Mouse (Mus musculus): ENCODE data around the gene H1foo. TPM values are rescaled to one million over a fixed set of nuclear protein-coding genes. Genes with fewer than 3 reads are reported as not detected.

The H1foo gene
- total and polyA plus RNA-seq, 3 experiments, result not detected

DNA sequence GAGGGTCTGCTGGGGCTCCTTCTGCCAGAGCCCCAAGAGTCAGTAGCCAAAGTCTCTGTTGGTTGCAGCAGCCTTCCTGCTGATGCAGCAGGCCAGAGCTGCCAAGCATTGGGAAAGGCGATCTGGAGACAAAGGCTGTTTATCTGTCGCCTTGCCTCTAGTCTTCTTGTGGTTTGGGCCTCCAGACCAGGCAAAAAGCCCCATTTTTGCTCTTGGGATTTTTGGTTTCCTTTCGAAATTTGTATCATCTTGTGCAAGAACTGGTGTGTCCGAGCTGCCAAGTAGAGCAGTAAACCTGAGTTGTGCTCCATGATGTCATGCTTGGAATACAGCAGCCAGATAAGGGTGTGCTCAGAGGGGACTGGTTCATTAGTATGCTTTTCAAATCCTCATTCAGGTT, 47.6 kb upstream of the H1foo start:
- no peak overlapping the region for H3K27ac ChIP-seq (ENCODE audit: control insufficient read depth, low read depth, low read length)

DNA sequence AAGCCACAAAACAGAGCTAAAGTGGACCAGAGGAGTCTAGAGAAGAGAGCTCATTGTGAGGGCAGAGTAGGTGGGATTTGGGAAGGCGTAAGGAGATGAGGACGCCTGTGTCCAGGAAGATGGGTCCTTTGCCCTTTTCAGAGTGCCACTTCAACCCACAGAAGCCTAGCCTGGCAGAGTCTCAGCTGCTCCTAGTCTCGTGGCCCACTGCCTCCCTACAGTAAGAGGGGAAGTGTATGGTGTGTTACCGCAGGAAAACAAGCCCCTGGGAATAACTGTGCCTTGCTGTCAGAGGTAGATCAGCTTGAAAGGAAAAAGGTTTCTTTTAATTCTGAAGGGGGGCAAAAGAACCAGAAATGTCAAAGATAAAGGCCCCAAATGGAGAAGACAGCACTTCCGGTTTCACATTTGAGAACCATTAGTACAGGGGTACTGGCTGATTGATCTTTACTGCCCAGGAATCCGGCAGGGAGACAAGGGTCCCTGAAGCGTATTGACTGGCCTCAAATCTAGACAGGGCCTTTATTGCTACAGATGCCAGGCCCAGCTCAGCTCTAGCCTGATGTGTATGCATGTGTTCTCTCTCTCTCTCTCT, 46.7 kb upstream of the H1foo start:
- no peak overlapping the region for H3K27ac ChIP-seq (ENCODE audit: control insufficient read depth, low read depth, low read length)
- H3K27me3 ChIP-seq (ENCODE audit: control insufficient read depth in 1 of 2, insufficient read depth in 2 of 2, low read length in 2 of 2), result no peaks in the 10 kb centered on the region
- H3K36me3 ChIP-seq (ENCODE audit: control insufficient read depth in 1 of 2, insufficient read depth in 2 of 2, low read length in 2 of 2), result 0 out of 4 replicates have a peak, but pooled peaks cover 0 to 3% of the 10 kb centered on the region in 2 experiments
- H3K9ac ChIP-seq (ENCODE audit: control insufficient read depth, low read depth, low read length, poor library complexity, severe bottlenecking), result no peak overlapping the region
- H3K9me3 ChIP-seq (replicated peaks; ENCODE audit: insufficient read depth, low read length), result no peaks in the 10 kb centered on the region
- H3K4me1 ChIP-seq (ENCODE audit: control insufficient read depth in 1 of 2, insufficient read depth in 2 of 2, low read length in 2 of 2), result no peaks in the 10 kb centered on the region
- H3K79me2 ChIP-seq (ENCODE audit: control insufficient read depth, insufficient read depth, low read length, poor library complexity), result no peaks in the 10 kb centered on the region
- no peak for DNase-seq (ENCODE audit: low read depth, low spot score)
- H3K4me3 ChIP-seq (ENCODE audit: control insufficient read depth in 1 of 2, insufficient read depth in 1 of 2, low read depth in 2 of 2, low read length in 2 of 2), result no peak overlapping the region
- TF ChIP-seq GATA1 (IDR thresholded peaks at IDR 0.05; ENCODE audit: low read depth, low read length), result no peak
- no peak for TF ChIP-seq POLR2AphosphoS5 (IDR thresholded peaks at IDR 0.05; ENCODE audit: borderline replicate concordance, low read depth, low read length)
- TF ChIP-seq MXI1 (IDR thresholded peaks at IDR 0.05; ENCODE audit: low read depth, low read length), result no peak
- no peak for TF ChIP-seq E2F4 (IDR thresholded peaks at IDR 0.05; ENCODE audit: borderline replicate concordance, low read depth, low read length)
- TF ChIP-seq RCOR1 (IDR thresholded peaks at IDR 0.05; ENCODE audit: low read depth, low read length), result no peak
- TF ChIP-seq RAD21 (IDR thresholded peaks at IDR 0.05; ENCODE audit: low read depth, low read length), result no peak
- TF ChIP-seq CTCF (IDR thresholded peaks at IDR 0.05 in 2 of 3, conservative IDR thresholded peaks at IDR 0.05 in 1 of 3; ENCODE audit: control insufficient read depth in 1 of 3, insufficient read depth in 1 of 3, low read depth in 2 of 3, low read length in 3 of 3, poor library complexity in 1 of 3, severe bottlenecking in 1 of 3), result no peak

More for the DNA sequence above, 47.6 kb upstream of the H1foo start:
- TF ChIP-seq SMC3 (IDR thresholded peaks at IDR 0.05; ENCODE audit: low read depth, low read length), result no peak
- TF ChIP-seq EP300 (IDR thresholded peaks at IDR 0.05; ENCODE audit: low read depth in 1 of 2, low read length in 2 of 2), result no peak
- no peak for TF ChIP-seq ZC3H11A (IDR thresholded peaks at IDR 0.05; ENCODE audit: low read depth, low read length)
- TF ChIP-seq KAT2A (conservative IDR thresholded peaks at IDR 0.05; ENCODE audit: low read depth, low read length), result no peak
- TF ChIP-seq GABPA (IDR thresholded peaks at IDR 0.05; ENCODE audit: low read depth, low read length), result no peak
- DNase-seq (ENCODE audit: low read depth, low spot score), result no peak
- H3K4me3 ChIP-seq (ENCODE audit: control insufficient read depth in 1 of 2, insufficient read depth in 1 of 2, low read depth in 2 of 2, low read length in 2 of 2), result no peak overlapping the region
- H3K27me3 ChIP-seq (ENCODE audit: control insufficient read depth in 1 of 2, insufficient read depth in 2 of 2, low read length in 2 of 2), result no peaks in the 10 kb centered on the region
- H3K79me2 ChIP-seq (ENCODE audit: control insufficient read depth, insufficient read depth, low read length, poor library complexity), result no peaks in the 10 kb centered on the region
- H3K36me3 ChIP-seq (ENCODE audit: control insufficient read depth in 1 of 2, insufficient read depth in 2 of 2, low read length in 2 of 2), result 0 out of 4 replicates have a peak, but pooled peaks cover 0 to 3% of the 10 kb centered on the region in 2 experiments
- H3K4me1 ChIP-seq (ENCODE audit: control insufficient read depth in 1 of 2, insufficient read depth in 2 of 2, low read length in 2 of 2), result no peaks in the 10 kb centered on the region
- H3K9ac ChIP-seq (ENCODE audit: control insufficient read depth, low read depth, low read length, poor library complexity, severe bottlenecking), result no peak overlapping the region
- H3K9me3 ChIP-seq (replicated peaks; ENCODE audit: insufficient read depth, low read length), result no peaks in the 10 kb centered on the region

DNA sequence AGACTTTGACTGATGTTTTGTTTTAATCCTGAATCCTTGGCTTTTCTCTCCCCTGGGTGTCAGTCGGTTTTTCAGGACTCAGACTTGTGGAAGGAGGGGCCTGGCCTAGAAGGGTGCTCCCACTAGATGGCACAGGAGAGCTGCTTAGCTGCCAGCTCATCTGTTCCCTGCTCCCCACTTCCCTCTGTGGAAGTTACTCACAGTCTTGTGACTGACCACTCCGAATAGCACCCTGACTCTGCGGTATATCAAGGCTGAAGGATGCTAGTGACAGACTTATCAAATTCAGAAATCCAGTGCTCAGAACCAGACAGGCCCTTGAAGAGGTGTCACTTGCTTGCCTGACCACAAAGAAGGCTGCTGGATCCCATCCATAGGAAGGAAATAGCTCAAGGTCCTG, 43.7 kb upstream of the H1foo start:
- Histone ChIP-seq H3K4me3 (ENCODE audit: control insufficient read depth in 1 of 2, insufficient read depth in 1 of 2, low read depth in 2 of 2, low read length in 2 of 2) (no peak overlapping the region), H3K27me3 (ENCODE audit: control insufficient read depth in 1 of 2, insufficient read depth in 2 of 2, low read length in 2 of 2) (no peaks in the 10 kb centered on the region), H3K36me3 (ENCODE audit: control insufficient read depth in 1 of 2, insufficient read depth in 2 of 2, low read length in 2 of 2) (0 out of 4 replicates have a peak, but pooled peaks cover 0 to 3% of the 10 kb centered on the region in 2 experiments), H3K9me3 (replicated peaks; ENCODE audit: insufficient read depth, low read length) (no peaks in the 10 kb centered on the region), H3K79me2 (ENCODE audit: control insufficient read depth, insufficient read depth, low read length, poor library complexity) (no peaks in the 10 kb centered on the region), H3K4me1 (ENCODE audit: control insufficient read depth in 1 of 2, insufficient read depth in 2 of 2, low read length in 2 of 2) (no peaks in the 10 kb centered on the region), H3K27ac (ENCODE audit: control insufficient read depth, low read depth, low read length) (no peak overlapping the region), H3K9ac (ENCODE audit: control insufficient read depth, low read depth, low read length, poor library complexity, severe bottlenecking) (no peak overlapping the region)
- TF ChIP-seq ZKSCAN1 (IDR thresholded peaks at IDR 0.05; ENCODE audit: low read depth, low read length) (no peak), MAZ (IDR thresholded peaks at IDR 0.05; ENCODE audit: low read depth, low read length) (no peak), POLR2A (IDR thresholded peaks at IDR 0.05; ENCODE audit: control insufficient read depth in 1 of 2, insufficient read depth in 1 of 2, low read depth in 1 of 2, low read length in 2 of 2, poor library complexity in 1 of 2) (no peak), MAFK (IDR thresholded peaks at IDR 0.05; ENCODE audit: borderline replicate concordance, low read depth, low read length) (no peak), KAT2A (conservative IDR thresholded peaks at IDR 0.05; ENCODE audit: low read depth, low read length) (no peak), SMC3 (IDR thresholded peaks at IDR 0.05; ENCODE audit: low read depth, low read length) (peak; percentile 92), ZC3H11A (IDR thresholded peaks at IDR 0.05; ENCODE audit: low read depth, low read length) (peak; percentile 70), CTCF (IDR thresholded peaks at IDR 0.05 in 2 of 3, conservative IDR thresholded peaks at IDR 0.05 in 1 of 3; ENCODE audit: control insufficient read depth in 1 of 3, insufficient read depth in 1 of 3, low read depth in 2 of 3, low read length in 3 of 3, poor library complexity in 1 of 3, severe bottlenecking in 1 of 3) (peak; percentile 70 to 89 (median 80)), HCFC1 (IDR thresholded peaks at IDR 0.05; ENCODE audit: low read depth, low read length) (no peak), RAD21 (IDR thresholded peaks at IDR 0.05; ENCODE audit: low read depth, low read length) (peak; percentile 88), MAX (IDR thresholded peaks at IDR 0.05; ENCODE audit: low read length) (no peak)
- DNase-seq (ENCODE audit: low read depth, low spot score), result peak; percentile 55
